Mouse (Mus musculus) B cell, adult (primary cell): Measurements from ENCODE around the gene Asap3. TPM values are rescaled to one million over a fixed set of nuclear protein-coding genes. Genes with fewer than 3 reads are reported as not detected.

ENCODE experiments used
- total RNA-seq: library from RNA; stranded (reverse); gene quantifications from 4 replicates; pipeline ENCODE4 v1.2.4, GENCODE M21; 2023; ENCODE audit not compliant: inconsistent age

Gene Asap3
- 0.39 to 0.83 TPM (median 0.53 TPM) in 4 replicates for total RNA-seq

DNA sequence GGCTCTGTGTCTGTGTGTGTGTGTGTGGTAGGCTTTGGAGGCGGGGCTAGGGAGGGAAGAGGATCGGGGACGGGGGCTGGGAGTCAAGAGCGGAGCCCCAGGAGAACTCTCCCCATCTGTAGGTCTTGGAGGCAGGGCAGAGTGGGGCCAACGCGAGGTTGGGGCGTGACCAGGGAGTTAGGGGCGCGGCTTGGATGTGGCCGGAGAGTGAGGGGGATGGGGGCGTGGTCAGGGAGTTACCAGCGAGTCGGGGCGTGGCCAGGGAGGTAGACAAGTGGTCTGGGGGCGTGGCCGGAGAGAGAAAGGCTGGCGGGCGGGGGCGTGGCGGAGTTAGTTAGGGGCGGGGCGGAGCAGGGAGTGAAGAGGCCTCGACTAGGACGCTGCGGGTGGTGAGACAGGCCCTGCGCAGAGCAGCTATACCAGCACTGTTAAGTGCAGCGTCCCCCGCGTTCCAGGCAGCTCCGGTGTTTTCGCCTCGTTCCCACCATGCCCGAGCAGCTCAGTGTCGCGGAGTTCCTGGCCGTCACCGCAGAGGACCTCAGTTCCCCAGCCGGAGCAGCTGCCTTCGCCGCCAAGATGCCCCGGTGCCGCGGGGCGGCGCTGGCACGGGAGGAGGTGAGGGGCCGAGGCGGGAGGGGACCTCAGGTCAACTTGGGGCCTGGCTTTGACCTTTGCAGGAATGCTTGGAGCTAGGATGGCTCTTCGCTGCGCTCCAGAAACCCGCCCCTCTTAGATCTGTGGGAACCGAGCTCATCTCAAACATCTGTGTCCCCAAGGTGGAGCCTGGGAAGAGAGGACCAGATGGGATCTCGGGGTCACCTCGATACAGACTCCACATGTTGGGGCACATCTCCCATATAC, at the start of gene Asap3:
Asap3 (plus strand) TSS at position 333 of the 861 bp plus-strand sequence.

DNA sequence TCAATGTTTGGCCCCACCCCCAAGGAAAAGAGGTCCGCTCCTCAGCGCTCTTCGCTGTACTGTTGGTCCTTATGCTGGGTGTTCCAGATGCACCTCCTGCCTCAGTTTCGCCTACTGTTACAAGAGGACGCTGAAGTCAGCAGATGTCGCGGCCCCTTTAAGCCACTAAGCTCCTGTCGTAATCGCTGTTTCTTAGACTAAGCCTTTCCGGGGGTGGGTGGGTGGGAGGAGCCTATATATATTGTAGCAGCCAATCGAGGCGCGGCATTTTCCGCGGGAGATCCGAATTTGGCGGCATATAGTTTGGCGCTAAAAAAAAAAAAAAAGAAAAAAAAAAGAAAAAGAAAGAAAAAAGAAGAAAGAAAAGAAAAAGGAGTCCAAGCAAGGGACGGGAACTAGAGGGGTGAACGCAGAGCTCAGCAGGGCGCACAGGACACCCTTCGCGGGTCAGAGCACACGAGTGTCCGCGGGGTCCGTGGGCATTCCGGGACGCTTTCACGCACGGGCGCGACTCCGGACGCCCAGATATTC, 34.1 kb upstream of the Asap3 start, which contains the start of gene E2f2:
E2f2 (plus strand) TSS at position 384 of the 531 bp plus-strand sequence.

DNA sequence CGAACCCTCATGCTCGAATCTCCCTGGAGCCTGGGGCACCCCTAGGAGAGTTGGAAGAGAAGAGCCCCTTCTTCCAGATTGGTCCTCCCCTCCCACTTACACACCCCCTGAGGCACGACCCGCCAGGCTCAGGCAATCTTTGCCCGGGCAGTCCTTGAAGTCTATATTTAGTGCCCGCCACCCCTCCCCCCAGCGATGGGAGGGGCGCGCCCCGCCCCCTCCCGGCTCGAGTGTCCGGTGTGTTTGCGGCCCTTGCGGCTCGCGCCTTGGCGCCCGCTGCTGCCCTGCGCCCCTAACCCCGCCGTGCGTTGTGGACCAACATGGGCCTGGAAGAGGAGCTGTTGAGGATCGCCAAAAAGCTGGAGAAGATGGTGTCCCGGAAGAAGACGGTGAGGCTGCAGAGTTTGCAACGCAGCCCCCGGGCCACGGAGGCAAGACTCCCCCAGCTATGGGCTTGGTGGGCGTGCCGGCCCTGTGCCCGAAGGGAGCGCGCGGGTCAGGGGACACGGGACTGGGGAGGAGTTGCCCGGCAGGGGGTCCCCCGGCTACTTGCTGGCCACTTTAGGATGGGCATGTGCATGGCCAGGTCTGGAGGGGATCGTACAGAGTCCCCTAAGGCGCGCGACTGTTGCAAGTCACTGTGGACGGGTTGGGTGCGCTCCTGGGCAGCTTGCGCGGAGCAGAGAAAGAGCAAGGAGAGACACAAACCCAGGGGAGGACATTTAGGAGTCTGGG, 41.7 kb downstream of the Asap3 start, which contains the start of gene Tcea3:
Tcea3 (plus strand) TSS at position 1 of the 735 bp plus-strand sequence.

DNA sequence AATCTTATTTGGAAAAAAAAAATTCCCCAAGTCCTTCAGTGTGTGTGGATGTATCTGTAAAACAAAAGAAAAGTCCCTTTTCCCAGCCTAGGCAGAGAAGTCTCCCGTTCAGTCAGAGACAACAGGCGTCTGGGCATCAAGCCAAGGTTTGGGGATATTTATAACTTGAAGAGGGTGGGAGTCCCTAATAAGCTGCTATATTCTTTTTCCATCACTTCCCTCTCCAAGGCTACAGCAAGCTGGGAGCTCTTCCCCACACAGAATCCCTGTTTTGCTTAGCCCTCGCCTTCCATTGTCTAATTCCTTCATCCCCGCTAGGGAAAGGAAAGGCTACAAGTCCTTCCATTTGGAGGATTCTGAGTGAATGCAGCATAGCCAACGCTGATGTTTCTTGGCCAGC, 78.3 kb downstream of the Asap3 start, which contains the start of gene Zfp46:
Zfp46 (plus strand) TSS at position 229 of the 400 bp plus-strand sequence.

Other genes starting within 250 kb of the Asap3 start
- 7.4 to 11.9 TPM (median 8.9 TPM) in 4 replicates for gene Gale, start 242.6 kb upstream of the Asap3 start, total RNA-seq
- gene Lypla2, start 233.7 kb upstream of the Asap3 start, total RNA-seq: 98.8 to 111 TPM (median 104 TPM) in 4 replicates
- 33.1 to 38.4 TPM (median 36.6 TPM) in 4 replicates for gene Pithd1, start 219.1 kb upstream of the Asap3 start, total RNA-seq
- gene Eloa, start 184.6 kb upstream of the Asap3 start, total RNA-seq: 40.5 to 41.9 TPM (median 41.1 TPM) in 4 replicates
- gene Rpl11, start 152.9 kb upstream of the Asap3 start, total RNA-seq: 767 to 937 TPM (median 907 TPM) in 4 replicates
- gene Id3, start 62.9 kb upstream of the Asap3 start, total RNA-seq: 31.6 to 47.3 TPM (median 36.7 TPM) in 4 replicates
- gene E2f2, start 34.0 kb upstream of the Asap3 start, total RNA-seq: 23.1 to 35.9 TPM (median 31.1 TPM) in 4 replicates
- gene Tcea3, start 41.4 kb downstream of the Asap3 start, total RNA-seq: 3.5 to 7.2 TPM (median 5.3 TPM) in 4 replicates
- gene Zfp46, start 78.3 kb downstream of the Asap3 start, total RNA-seq: 10.0 to 10.4 TPM (median 10.3 TPM) in 4 replicates
- 118 to 126 TPM (median 122 TPM) in 4 replicates for gene Hnrnpr, start 104.6 kb downstream of the Asap3 start, total RNA-seq
- not detected in 4 replicates for gene Htr1d, start 217.2 kb downstream of the Asap3 start, total RNA-seq